Mouse (Mus musculus) left cerebral cortex, adult 11 months (tissue): ENCODE measurements around the gene Gm20914.
"Not testable (repeated sequence)": the region's sequence is repeated elsewhere in the genome, so short reads cannot be mapped to it uniquely, and the experiment has no call there.

Source experiments
- DNase-seq: peaks from one replicate; pipeline ENCODE4 v3.0.0; 2022; ENCODE audit warnings: low spot score

Gene Gm20914

GRCm38 (mm10) chrY:5725678-5726077 lies at the start of gene Gm20914:
TSS of gene Gm20914 (plus strand) at chrY:5725978.
- not testable (repeated sequence) for DNase-seq
